Mouse (Mus musculus): ENCODE results near the gene Rsbn1l.

DNA sequence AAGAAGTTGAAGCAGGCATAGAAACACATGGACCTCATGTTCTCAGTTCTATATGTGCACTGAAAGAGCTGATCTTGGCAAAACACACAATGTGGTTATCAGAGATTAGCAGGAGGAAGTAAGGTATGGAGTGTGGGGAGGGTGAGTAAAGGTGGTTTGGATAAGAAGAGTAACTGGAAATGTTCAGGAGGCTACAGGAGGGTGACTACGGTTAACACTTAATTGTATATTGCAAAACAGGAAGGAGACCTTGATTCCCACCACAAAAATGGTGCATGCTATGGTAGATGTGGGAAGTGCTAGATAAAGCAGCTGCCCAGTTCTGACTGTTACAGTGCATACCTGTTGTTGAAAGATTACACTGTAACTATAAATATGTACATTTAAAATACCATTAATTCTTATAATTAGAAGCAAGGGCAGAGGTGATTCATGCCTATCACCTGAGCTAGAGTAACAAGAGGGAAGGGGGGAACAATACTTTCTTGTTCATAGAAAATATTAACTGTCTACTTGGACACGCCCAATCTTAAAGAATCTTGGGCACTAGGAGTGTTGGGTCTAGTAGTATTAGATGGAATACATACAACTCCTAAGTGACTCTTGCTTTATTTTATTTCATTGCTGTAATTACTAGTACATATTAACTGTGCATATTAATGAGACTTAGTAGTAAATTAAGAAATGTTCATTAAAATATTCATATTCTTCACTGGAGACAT is 58.6 kb downstream of the Rsbn1l start:
- no peak for TF ChIP-seq CTCF (IDR thresholded peaks at IDR 0.05; ENCODE audit: low read depth, low read length)
- no peak for TF ChIP-seq EP300 (IDR thresholded peaks at IDR 0.05; ENCODE audit: insufficient read depth, low read depth, low read length)
- TF ChIP-seq POLR2A (IDR thresholded peaks at IDR 0.05; ENCODE audit: insufficient read depth, low read length): no peak

Measured in ES-Bruce4 (cell line).